Comparison of ENCODE assay signal across 8 mouse cellular contexts in genomic region chr1:74662253-74662865, GRCm38 (mm10). TPM values are rescaled to one million over a fixed set of nuclear protein-coding genes. Genes with fewer than 3 reads are reported as not detected.
DNase-seq lines count a peak whose midpoint lies in the region; ATAC-seq lines count a peak whose summit lies in the region.

No protein-coding gene starts in this region.

- DNase-seq in frontal cortex, postnatal 14 days (ENCODE audit: low spot score in 2 of 2): no peak
- DNase-seq in 3T3-L1 (ENCODE audit: low read depth, low spot score): peak; percentile 37
- no peak for DNase-seq in embryonic facial prominence, embryonic 10.5 days (ENCODE audit: low spot score)
- DNase-seq in gastrocnemius, postnatal 25 days: no peak

- no peaks in the 10 kb centered on the region for H3K9me3 ChIP-seq in embryonic facial prominence, embryonic 10.5 days
- no peaks in the 10 kb centered on the region for H3K9me3 ChIP-seq in intestine, embryonic 15.5 days
- no peaks in the 10 kb centered on the region for H3K9me3 ChIP-seq in neural tube, embryonic 15.5 days (replicated peaks)

- WGBS in embryonic facial prominence, embryonic 10.5 days: 4% methylated on average over 13 of the region's 13 CpGs
- whole genome bisulfite sequencing in intestine, embryonic 15.5 days: 4% methylated on average over 13 of the region's 13 CpGs
- WGBS in neural tube, embryonic 15.5 days: 3% methylated on average over 13 of the region's 13 CpGs

- peak overlapping the region; percentile 87 for H3K4me3 ChIP-seq in embryonic facial prominence, embryonic 10.5 days
- peak overlapping the region; percentile 83 for H3K4me3 ChIP-seq in intestine, embryonic 15.5 days (replicated peaks)
- peak overlapping the region; percentile 88 for H3K4me3 ChIP-seq in neural tube, embryonic 15.5 days (replicated peaks)

- H3K36me3 ChIP-seq in embryonic facial prominence, embryonic 10.5 days (replicated peaks): peaks cover 40% of the 10 kb centered on the region
- no peaks in the 10 kb centered on the region for H3K36me3 ChIP-seq in intestine, embryonic 15.5 days
- no peaks in the 10 kb centered on the region for H3K36me3 ChIP-seq in neural tube, embryonic 15.5 days

- peak overlapping the region; percentile 97 for H3K27ac ChIP-seq in embryonic facial prominence, embryonic 10.5 days (replicated peaks)
- no peak overlapping the region for H3K27ac ChIP-seq in intestine, embryonic 15.5 days
- H3K27ac ChIP-seq in neural tube, embryonic 15.5 days (replicated peaks): peak overlapping the region; percentile 85

- peak overlapping the region; percentile 62 for H3K4me2 ChIP-seq in intestine, embryonic 15.5 days (replicated peaks)
- peak overlapping the region; percentile 65 for H3K4me2 ChIP-seq in neural tube, embryonic 15.5 days

- peaks cover 15% of the 10 kb centered on the region for H3K4me1 ChIP-seq in embryonic facial prominence, embryonic 10.5 days
- H3K4me1 ChIP-seq in intestine, embryonic 15.5 days (replicated peaks): 0 out of 2 replicates have a peak, but pooled peaks cover 4% of the 10 kb centered on the region
- H3K4me1 ChIP-seq in neural tube, embryonic 15.5 days: peaks cover 13% of the 10 kb centered on the region

- peak overlapping the region; percentile 88 for H3K9ac ChIP-seq in intestine, embryonic 15.5 days
- H3K9ac ChIP-seq in neural tube, embryonic 15.5 days (replicated peaks): peak overlapping the region; percentile 76

- 0 out of 2 replicates have a peak, but pooled peaks have one; percentile 15 for ATAC-seq in frontal cortex, adult (ENCODE audit: low TSS enrichment)
- ATAC-seq in intestine, embryonic 15.5 days: peak; percentile 4; the same call in 1 of the 2 replicates
- 0 out of 2 replicates have a peak, but pooled peaks have one; percentile 19 for ATAC-seq in neural tube, embryonic 15.5 days (ENCODE audit: low FRiP score)
- ATAC-seq in granulocyte monocyte progenitor cell, adult 5-6 weeks (replicated peaks; ENCODE audit: poor library complexity, severe bottlenecking): no peak

- no peaks in the 10 kb centered on the region for H3K27me3 ChIP-seq in embryonic facial prominence, embryonic 10.5 days (replicated peaks; ENCODE audit: low read depth, poor library complexity, severe bottlenecking)
- H3K27me3 ChIP-seq in intestine, embryonic 15.5 days (replicated peaks): no peaks in the 10 kb centered on the region
- no peaks in the 10 kb centered on the region for H3K27me3 ChIP-seq in neural tube, embryonic 15.5 days (replicated peaks)

RNA-seq across cellular contexts. Expression of gene Ttll4, which starts 0.8 kb away (rescaled TPM):
- polyA plus RNA-seq in embryonic facial prominence, embryonic 10.5 days (2016; fragmentation: Nextera tagmentation; extraction: Ambion mirVana): 49.9 and 59.4 TPM in 2 replicates
- 10.1 and 11.0 TPM in 2 replicates for polyA plus RNA-seq in intestine, embryonic 15.5 days (2015; fragmentation: Nextera tagmentation; extraction: Ambion mirVana)
- polyA plus RNA-seq in neural tube, embryonic 15.5 days (2015; fragmentation: Nextera tagmentation; extraction: Ambion mirVana): 7.7 and 8.9 TPM in 2 replicates
- total RNA-seq in granulocyte monocyte progenitor cell, adult 5-6 weeks (2014; fragmentation: Nextera tagmentation): 18.2 and 29.1 TPM in 2 replicates
- 18.4 and 21.5 TPM in 2 replicates for total RNA-seq in granulocyte monocyte progenitor cell, adult 5-6 weeks (2017)
- total RNA-seq in gastrocnemius, postnatal 25 days (2021): 10 to 100 TPM; 10.8 to 11.4 TPM

RNA-seq across cellular contexts. Expression of gene Cyp27a1, which starts 51.0 kb away (rescaled TPM):
- 12.1 and 12.8 TPM in 2 replicates for polyA plus RNA-seq in embryonic facial prominence, embryonic 10.5 days (2016; fragmentation: Nextera tagmentation; extraction: Ambion mirVana)
- polyA plus RNA-seq in intestine, embryonic 15.5 days (2015; fragmentation: Nextera tagmentation; extraction: Ambion mirVana): 6.0 and 6.3 TPM in 2 replicates
- polyA plus RNA-seq in neural tube, embryonic 15.5 days (2015; fragmentation: Nextera tagmentation; extraction: Ambion mirVana): 2.9 and 3.2 TPM in 2 replicates
- total RNA-seq in granulocyte monocyte progenitor cell, adult 5-6 weeks (2014; fragmentation: Nextera tagmentation): 10.1 and 13.1 TPM in 2 replicates
- total RNA-seq in granulocyte monocyte progenitor cell, adult 5-6 weeks (2017): 5.8 and 6.9 TPM in 2 replicates
- 10 to 100 TPM; 32.4 to 36.4 TPM for total RNA-seq in gastrocnemius, postnatal 25 days (2021)
